Mouse (Mus musculus): Measurements from ENCODE around the gene Zfp688. TPM values are rescaled to one million over a fixed set of nuclear protein-coding genes. Genes with fewer than 3 reads are reported as not detected.
A peak's percentile ranks its signal among the peaks of the same experiment; 100 is the strongest.
"Not testable (repeated sequence)": the region's sequence is repeated elsewhere in the genome, so short reads cannot be mapped to it uniquely, and the experiment has no call there.

The Zfp688 gene
- polyA plus RNA-seq, 1 experiment from 2014 or later, result 28.6 TPM

- H3K36me3 ChIP-seq (ENCODE audit: control insufficient read depth, insufficient read depth), result no peaks in the 10 kb centered on the region
- peak within 1 kb of the TSS; percentile 70 for H3K4me3 ChIP-seq (replicated peaks; ENCODE audit: low read length)
- ATAC-seq, result peak; percentile 90
- peak within 1 kb of the TSS; percentile 86 for H3K27ac ChIP-seq (ENCODE audit: low read length)
- WGBS, result under 1% methylated on average over 45 of the region's 45 CpGs
- H3K4me2 ChIP-seq (ENCODE audit: low read length), result peak within 1 kb of the TSS; percentile 86
- no peaks in the 10 kb centered on the region for H3K9me3 ChIP-seq (ENCODE audit: control insufficient read depth, low read length)
- H3K4me1 ChIP-seq (replicated peaks; ENCODE audit: control insufficient read depth, insufficient read depth, low read length), result peaks cover 16% of the 10 kb centered on the region
- H3K27me3 ChIP-seq (replicated peaks; ENCODE audit: control insufficient read depth, insufficient read depth, low read length), result 0 out of 2 replicates have a peak, but pooled peaks cover 3% of the 10 kb centered on the region
- peak within 1 kb of the TSS; percentile 91 for H3K9ac ChIP-seq (replicated peaks; ENCODE audit: low read depth, low read length)
These were observed 28.5 kb downstream of the Zfp688 start, which contains the start of gene E430018J23Rik for GRCm38 (mm10) chr7:127393157-127393943. E430018J23Rik (minus strand) TSS chr7:127393629.

GRCm38 (mm10) chr7:127392251-127392824 lies 29.5 kb downstream of the Zfp688 start:
- peak overlapping the region; percentile 86 for H3K4me2 ChIP-seq (ENCODE audit: low read length)
- 85% methylated on average over 8 of the region's 8 CpGs for WGBS
- peak overlapping the region; percentile 70 for H3K4me3 ChIP-seq (replicated peaks; ENCODE audit: low read length)
- H3K9ac ChIP-seq (replicated peaks; ENCODE audit: low read depth, low read length), result no peak overlapping the region; the same call in 1 of the 2 replicates
- H3K9me3 ChIP-seq (ENCODE audit: control insufficient read depth, low read length), result no peaks in the 10 kb centered on the region
- H3K36me3 ChIP-seq (ENCODE audit: control insufficient read depth, insufficient read depth), result no peaks in the 10 kb centered on the region
- ATAC-seq, result no peak
- H3K27me3 ChIP-seq (replicated peaks; ENCODE audit: control insufficient read depth, insufficient read depth, low read length), result 0 out of 2 replicates have a peak, but pooled peaks cover 3% of the 10 kb centered on the region
- H3K4me1 ChIP-seq (replicated peaks; ENCODE audit: control insufficient read depth, insufficient read depth, low read length), result peaks cover 16% of the 10 kb centered on the region
- H3K27ac ChIP-seq (ENCODE audit: low read length), result no peak overlapping the region

GRCm38 (mm10) chr7:127391538-127391937 lies 30.3 kb downstream of the Zfp688 start:
- H3K9me3 ChIP-seq (ENCODE audit: control insufficient read depth, low read length), result no peaks in the 10 kb centered on the region
- H3K27ac ChIP-seq (ENCODE audit: low read length), result no peak overlapping the region
- WGBS, result 95% methylated on average over 16 of the region's 16 CpGs
- no peak overlapping the region for H3K4me3 ChIP-seq (replicated peaks; ENCODE audit: low read length)
- no peak overlapping the region for H3K9ac ChIP-seq (replicated peaks; ENCODE audit: low read depth, low read length)
- H3K36me3 ChIP-seq (ENCODE audit: control insufficient read depth, insufficient read depth), result no peaks in the 10 kb centered on the region
- H3K27me3 ChIP-seq (replicated peaks; ENCODE audit: control insufficient read depth, insufficient read depth, low read length), result 0 out of 2 replicates have a peak, but pooled peaks cover 2% of the 10 kb centered on the region
- H3K4me1 ChIP-seq (replicated peaks; ENCODE audit: control insufficient read depth, insufficient read depth, low read length), result peaks cover 16% of the 10 kb centered on the region
- H3K4me2 ChIP-seq (ENCODE audit: low read length), result no peak overlapping the region
- no peak for ATAC-seq

GRCm38 (mm10) chr7:127390306-127390705 lies 31.6 kb downstream of the Zfp688 start:
- H3K27ac ChIP-seq (ENCODE audit: low read length), result no peak overlapping the region
- H3K4me3 ChIP-seq (replicated peaks; ENCODE audit: low read length), result no peak overlapping the region
- H3K27me3 ChIP-seq (replicated peaks; ENCODE audit: control insufficient read depth, insufficient read depth, low read length), result no peaks in the 10 kb centered on the region
- ATAC-seq, result no peak
- 75% methylated on average over 7 of the region's 7 CpGs for WGBS
- peaks cover 20% of the 10 kb centered on the region for H3K4me1 ChIP-seq (replicated peaks; ENCODE audit: control insufficient read depth, insufficient read depth, low read length)
- no peak overlapping the region for H3K4me2 ChIP-seq (ENCODE audit: low read length)
- no peak overlapping the region for H3K9ac ChIP-seq (replicated peaks; ENCODE audit: low read depth, low read length)
- H3K36me3 ChIP-seq (ENCODE audit: control insufficient read depth, insufficient read depth), result no peaks in the 10 kb centered on the region
- no peaks in the 10 kb centered on the region for H3K9me3 ChIP-seq (ENCODE audit: control insufficient read depth, low read length)

- H3K4me2 ChIP-seq (ENCODE audit: low read length); H3K9ac ChIP-seq (replicated peaks; ENCODE audit: low read depth, low read length); ATAC-seq; H3K36me3 ChIP-seq (ENCODE audit: control insufficient read depth, insufficient read depth); H3K27ac ChIP-seq (ENCODE audit: low read length); H3K27me3 ChIP-seq (replicated peaks; ENCODE audit: control insufficient read depth, insufficient read depth, low read length); H3K4me3 ChIP-seq (replicated peaks; ENCODE audit: low read length); H3K9me3 ChIP-seq (ENCODE audit: control insufficient read depth, low read length): not testable (repeated sequence)
- peaks cover 14% of the 10 kb centered on the region for H3K4me1 ChIP-seq (replicated peaks; ENCODE audit: control insufficient read depth, insufficient read depth, low read length)
These were observed 33.7 kb downstream of the Zfp688 start for GRCm38 (mm10) chr7:127388201-127388600.

GRCm38 (mm10) chr7:127386641-127387392 lies 35.1 kb downstream of the Zfp688 start, which contains the start of gene 9130019O22Rik:
9130019O22Rik (minus strand) TSS chr7:127387166.
- Histone ChIP-seq H3K27ac (ENCODE audit: low read length) (no peak within 1 kb of the TSS), H3K4me1 (replicated peaks; ENCODE audit: control insufficient read depth, insufficient read depth, low read length) (peaks cover 5% of the 10 kb centered on the region; the same call in 1 of the 2 replicates), H3K9me3 (ENCODE audit: control insufficient read depth, low read length) (0 out of 2 replicates have a peak, but pooled peaks cover 2% of the 10 kb centered on the region), H3K4me2 (ENCODE audit: low read length) (peak within 1 kb of the TSS; percentile 70), H3K9ac (replicated peaks; ENCODE audit: low read depth, low read length) (peak within 1 kb of the TSS; percentile 66), H3K36me3 (ENCODE audit: control insufficient read depth, insufficient read depth) (no peaks in the 10 kb centered on the region), H3K4me3 (replicated peaks; ENCODE audit: low read length) (peak within 1 kb of the TSS; percentile 67), H3K27me3 (replicated peaks; ENCODE audit: control insufficient read depth, insufficient read depth, low read length) (no peaks in the 10 kb centered on the region)
- WGBS, result 12% methylated on average over 37 of the region's 38 CpGs
- peak; percentile 90 for ATAC-seq

- not testable (repeated sequence) for H3K36me3 ChIP-seq (ENCODE audit: control insufficient read depth, insufficient read depth); H3K9me3 ChIP-seq (ENCODE audit: control insufficient read depth, low read length)
These were observed 36.3 kb downstream of the Zfp688 start for GRCm38 (mm10) chr7:127385560-127385959.

GRCm38 (mm10) chr7:127378310-127378921 lies 43.5 kb downstream of the Zfp688 start:
- H3K4me3 ChIP-seq (replicated peaks; ENCODE audit: low read length), result no peak overlapping the region
- ATAC-seq, result no peak
- WGBS, result 82% methylated on average over 6 of the region's 6 CpGs
- no peak overlapping the region for H3K4me2 ChIP-seq (ENCODE audit: low read length)
- peaks cover 3% of the 10 kb centered on the region for H3K4me1 ChIP-seq (replicated peaks; ENCODE audit: control insufficient read depth, insufficient read depth, low read length)
- no peak overlapping the region for H3K9ac ChIP-seq (replicated peaks; ENCODE audit: low read depth, low read length)
- no peaks in the 10 kb centered on the region for H3K27me3 ChIP-seq (replicated peaks; ENCODE audit: control insufficient read depth, insufficient read depth, low read length)
- 0 out of 2 replicates have a peak, but pooled peaks cover 2% of the 10 kb centered on the region for H3K9me3 ChIP-seq (ENCODE audit: control insufficient read depth, low read length)
- no peak overlapping the region for H3K27ac ChIP-seq (ENCODE audit: low read length)
- H3K36me3 ChIP-seq (ENCODE audit: control insufficient read depth, insufficient read depth), result no peaks in the 10 kb centered on the region

More at GRCm38 (mm10) chr7:127385560-127385959, 36.3 kb downstream of the Zfp688 start:
- H3K4me3 ChIP-seq (replicated peaks; ENCODE audit: low read length); H3K4me1 ChIP-seq (replicated peaks; ENCODE audit: control insufficient read depth, insufficient read depth, low read length); H3K27ac ChIP-seq (ENCODE audit: low read length); H3K27me3 ChIP-seq (replicated peaks; ENCODE audit: control insufficient read depth, insufficient read depth, low read length); H3K9ac ChIP-seq (replicated peaks; ENCODE audit: low read depth, low read length); ATAC-seq; H3K4me2 ChIP-seq (ENCODE audit: low read length): not testable (repeated sequence)
- whole genome bisulfite sequencing, result 96% methylated on average over 4 of the region's 4 CpGs
